Mouse (Mus musculus) neural tube, embryonic 15.5 days (tissue): Measurements from ENCODE around the gene Zbed4. TPM values are rescaled to one million over a fixed set of nuclear protein-coding genes. Genes with fewer than 3 reads are reported as not detected.

Source experiments
- ATAC-seq: fragments of 200-750 bp; cut with Nextera tagmentation; 2 replicates; pipeline ENCODE4 v1.8.0; 2017; ENCODE audit warnings: mild to moderate bottlenecking, moderate TSS enrichment, moderate library complexity; ENCODE audit not compliant: low FRiP score
- H3K27ac ChIP-seq: fragments of 300-500 bp; sonication (generic); replicated peaks from 2 replicates; pipeline ENCODE4 v1.5.1; 2015; ENCODE audit warnings: mild to moderate bottlenecking, inconsistent platforms
- H3K27me3 ChIP-seq: fragments of 300-500 bp; sonication (generic); replicated peaks from 2 replicates; pipeline ENCODE4 v1.6.1; 2015; ENCODE audit warnings: inconsistent platforms
- H3K36me3 ChIP-seq: fragments of 300-500 bp; sonication (generic); 2 replicates; pipeline ENCODE4 v1.6.1; 2015; ENCODE audit warnings: inconsistent platforms
- H3K4me1 ChIP-seq: fragments of 300-500 bp; sonication (generic); 2 replicates; pipeline ENCODE4 v1.6.1; 2015; ENCODE audit warnings: inconsistent platforms
- H3K4me2 ChIP-seq: fragments of 300-500 bp; sonication (generic); 2 replicates; pipeline ENCODE4 v1.6.1; 2015; ENCODE audit warnings: inconsistent platforms, mild to moderate bottlenecking, moderate library complexity
- H3K4me3 ChIP-seq: fragments of 300-500 bp; sonication (generic); replicated peaks from 2 replicates; pipeline ENCODE4 v1.5.1; 2015; ENCODE audit warnings: mild to moderate bottlenecking, inconsistent platforms
- H3K9ac ChIP-seq: fragments of 300-500 bp; sonication (generic); replicated peaks from 2 replicates; pipeline ENCODE4 v1.6.1; 2015; ENCODE audit warnings: mild to moderate bottlenecking, inconsistent platforms
- H3K9me3 ChIP-seq: fragments of 300-500 bp; sonication (generic); replicated peaks from 2 replicates; pipeline ENCODE4 v1.6.1; 2016; ENCODE audit warnings: inconsistent platforms
- whole genome bisulfite sequencing: fragments of 180-500 bp; shearing (Covaris S2); methylation state at CpG from one replicate; pipeline ENCODE4 v1.1.7; 2015; ENCODE audit warnings: mixed read lengths; 5-methylcytosine and 5-hydroxymethylcytosine counted together
- polyA plus RNA-seq: library from polyadenylated mRNA; unstranded; fragments of >200 nt; fragmentation: Nextera tagmentation; extraction: Ambion mirVana; gene quantifications from 2 replicates; pipeline ENCODE4 v1.2.1, GENCODE M21; 2015

The Zbed4 gene
- polyA plus RNA-seq, 1 experiment from 2014 or later = 12.0 TPM

DNA sequence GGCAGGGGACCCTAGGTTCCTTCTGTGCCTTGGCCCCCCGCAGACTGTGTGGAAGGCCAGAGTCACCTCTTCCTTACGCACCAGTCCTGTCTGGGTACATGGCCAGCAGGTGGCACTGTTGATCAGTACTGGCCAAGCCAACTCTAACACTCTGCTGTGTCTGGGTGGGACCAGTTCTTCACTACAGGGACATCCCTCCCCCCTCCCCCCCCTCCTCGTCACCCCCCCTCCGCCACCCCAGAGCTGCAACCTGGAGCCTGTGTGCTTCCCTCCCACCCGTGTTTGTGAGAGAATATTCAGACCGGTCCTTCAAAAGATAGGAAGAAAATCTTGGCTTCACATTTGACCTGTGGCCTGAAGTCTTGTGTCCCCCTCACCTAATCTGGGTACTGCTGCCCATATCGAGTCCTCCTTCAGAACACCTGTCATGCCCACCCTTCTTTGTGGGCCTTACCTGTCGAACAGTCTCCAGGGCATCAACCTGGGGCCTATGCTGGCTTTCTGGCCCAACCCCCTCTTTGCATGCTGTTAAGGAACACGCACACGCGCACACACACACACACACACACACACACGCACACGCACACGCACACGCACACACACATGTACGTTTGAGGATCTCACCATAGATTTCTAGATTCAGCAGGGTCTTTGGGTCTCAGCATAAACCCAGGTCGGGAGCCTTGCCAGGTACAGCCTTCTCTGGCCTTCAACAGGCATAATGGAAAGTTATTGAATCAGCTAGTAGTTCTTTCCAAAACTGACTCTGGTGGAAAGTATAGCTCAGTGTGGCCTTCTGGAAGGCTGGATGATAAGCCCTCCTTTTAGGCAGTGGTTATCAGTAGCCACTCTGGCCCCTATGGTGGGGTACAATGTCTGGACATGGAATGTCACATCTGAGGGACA is 77.6 kb downstream of the Zbed4 start:
- Histone ChIP-seq H3K27me3 (no peaks in the 10 kb centered on the region), H3K36me3 (peaks cover 25% of the 10 kb centered on the region), H3K27ac (no peak overlapping the region), H3K4me1 (peaks cover 5% of the 10 kb centered on the region; the same call in 1 of the 2 replicates), H3K4me3 (no peak overlapping the region), H3K9ac (no peak overlapping the region), H3K9me3 (no peaks in the 10 kb centered on the region), H3K4me2 (no peak overlapping the region)
- 55% methylated on average over 17 of the region's 17 CpGs for WGBS
- peak; percentile 88 for ATAC-seq

DNA sequence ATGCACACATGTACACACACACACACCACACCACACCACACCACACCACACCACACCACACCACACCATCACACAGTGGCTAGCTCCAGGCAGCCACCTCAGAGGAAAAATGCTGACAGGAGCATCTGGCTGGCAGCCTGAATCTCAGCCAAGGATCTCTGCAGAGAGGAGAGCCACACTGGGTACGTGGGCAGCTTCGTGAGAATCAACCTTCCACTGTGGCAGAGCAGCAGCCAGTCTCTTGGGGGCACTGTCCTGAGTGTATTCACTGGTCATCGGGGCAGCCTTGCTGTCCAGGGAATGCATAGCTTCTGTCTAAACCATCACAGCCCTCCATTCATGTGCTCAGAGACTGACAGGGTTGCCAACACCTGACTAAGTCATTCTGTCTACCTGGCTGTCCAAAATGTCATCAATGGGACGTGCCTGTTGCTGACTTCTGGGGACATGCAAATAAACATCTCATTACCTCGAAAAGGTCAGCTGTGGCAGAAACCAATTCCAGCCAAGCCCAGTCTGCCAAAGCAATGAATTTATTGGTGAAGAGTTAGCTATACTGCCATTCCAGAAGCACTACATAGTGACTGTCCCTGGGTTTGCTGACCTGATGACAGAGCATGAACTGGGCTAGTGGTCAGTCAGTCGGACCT is 78.5 kb downstream of the Zbed4 start:
- Histone ChIP-seq H3K4me1 (peaks cover 5% of the 10 kb centered on the region; the same call in 1 of the 2 replicates), H3K27ac (no peak overlapping the region), H3K27me3 (no peaks in the 10 kb centered on the region), H3K4me3 (no peak overlapping the region), H3K9me3 (no peaks in the 10 kb centered on the region), H3K9ac (no peak overlapping the region), H3K4me2 (no peak overlapping the region), H3K36me3 (peaks cover 16% of the 10 kb centered on the region)
- ATAC-seq = no peak
- 70% methylated on average over 6 of the region's 6 CpGs for WGBS

DNA sequence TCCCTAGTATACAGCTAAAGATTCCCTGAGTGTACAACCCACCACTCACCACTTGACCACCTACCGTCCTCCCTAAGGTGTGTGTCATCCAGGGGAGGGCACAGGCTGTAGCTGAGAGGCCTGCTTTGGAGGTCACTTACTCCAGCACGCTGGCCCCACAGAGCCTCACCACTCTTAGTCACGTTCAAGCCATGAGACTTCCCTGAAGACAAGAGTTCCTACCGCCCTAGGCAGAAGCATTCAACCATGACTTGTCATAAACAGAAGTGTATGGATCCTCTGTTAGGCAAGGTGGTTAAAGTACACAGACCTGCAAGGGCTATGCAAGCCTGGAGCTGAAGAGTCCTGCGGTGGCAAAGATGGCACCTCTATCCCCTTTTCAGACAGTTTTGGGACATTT is 79.2 kb downstream of the Zbed4 start:
- H3K27ac ChIP-seq = no peak overlapping the region
- H3K36me3 ChIP-seq = peaks cover 9% of the 10 kb centered on the region
- no peak overlapping the region for H3K4me3 ChIP-seq
- ATAC-seq = no peak
- 78% methylated on average over 5 of the region's 5 CpGs for WGBS
- no peaks in the 10 kb centered on the region for H3K9me3 ChIP-seq
- H3K4me1 ChIP-seq = peaks cover 5% of the 10 kb centered on the region; the same call in 1 of the 2 replicates
- H3K4me2 ChIP-seq = no peak overlapping the region
- no peak overlapping the region for H3K9ac ChIP-seq
- H3K27me3 ChIP-seq = no peaks in the 10 kb centered on the region

DNA sequence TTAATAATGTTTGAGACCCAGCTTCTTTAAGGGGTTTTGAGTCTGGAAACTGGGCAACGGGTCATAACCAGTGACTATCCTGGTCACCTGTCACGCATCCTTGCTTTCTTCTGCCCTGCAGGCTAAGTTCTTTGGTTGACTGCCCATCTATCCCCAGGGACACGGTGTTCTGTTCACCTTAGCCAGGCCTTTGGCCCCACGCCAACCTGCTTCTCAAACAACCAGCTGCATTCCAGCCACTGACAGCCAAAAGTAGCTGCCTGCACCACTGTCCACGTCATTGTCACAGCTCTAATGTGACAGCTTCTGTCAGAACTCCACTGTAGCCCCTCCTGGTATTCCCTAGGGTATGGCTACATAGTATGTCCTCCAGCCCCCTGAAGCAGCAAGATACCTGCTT is 80.0 kb downstream of the Zbed4 start:
- Histone ChIP-seq H3K9me3 (no peaks in the 10 kb centered on the region), H3K9ac (no peak overlapping the region), H3K36me3 (peaks cover 4% of the 10 kb centered on the region; the same call in 1 of the 2 replicates), H3K27ac (no peak overlapping the region), H3K4me1 (peaks cover 7% of the 10 kb centered on the region; the same call in 1 of the 2 replicates), H3K4me2 (no peak overlapping the region), H3K27me3 (no peaks in the 10 kb centered on the region), H3K4me3 (no peak overlapping the region)
- WGBS = 72% methylated on average over 5 of the region's 5 CpGs
- no peak for ATAC-seq

DNA sequence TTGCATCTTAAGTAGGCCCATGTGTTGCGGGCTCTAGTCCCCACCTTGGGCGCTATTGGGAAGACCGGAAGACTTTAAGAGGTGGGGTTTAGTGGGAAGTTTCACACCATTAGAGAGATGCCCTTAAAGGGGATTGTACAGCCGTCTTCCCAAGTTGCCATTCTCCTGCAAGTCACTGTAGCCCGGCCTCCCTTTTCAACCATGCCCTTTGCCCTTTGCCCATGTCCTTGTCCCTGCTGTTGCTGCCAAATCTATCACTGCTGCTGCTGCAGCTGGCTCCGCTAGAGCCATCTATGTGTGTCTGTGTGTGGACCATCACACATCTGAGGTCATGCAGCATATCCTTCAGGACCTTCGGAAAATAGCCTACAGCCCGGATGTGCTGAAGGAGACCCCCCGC is 81.1 kb downstream of the Zbed4 start:
- Histone ChIP-seq H3K36me3 (no peaks in the 10 kb centered on the region), H3K27me3 (no peaks in the 10 kb centered on the region), H3K9ac (no peak overlapping the region), H3K4me3 (no peak overlapping the region), H3K4me1 (peaks cover 16% of the 10 kb centered on the region), H3K9me3 (no peaks in the 10 kb centered on the region), H3K27ac (no peak overlapping the region), H3K4me2 (no peak overlapping the region)
- WGBS = 82% methylated on average over 9 of the region's 9 CpGs
- no peak for ATAC-seq

Other genes with a start within 250 kb of the Zbed4 start
- gene Zdhhc25, start 151.4 kb upstream of the Zbed4 start, polyA plus RNA-seq = not detected in 2 replicates
- gene Brd1, start 17.4 kb upstream of the Zbed4 start, polyA plus RNA-seq = 14.2 and 15.1 TPM in 2 replicates
- 8.3 and 9.4 TPM in 2 replicates for gene Alg12, start 67.7 kb downstream of the Zbed4 start, polyA plus RNA-seq
- 63.8 and 71.3 TPM in 2 replicates for gene Creld2, start 68.0 kb downstream of the Zbed4 start, polyA plus RNA-seq
- gene Pim3, start 110.5 kb downstream of the Zbed4 start, polyA plus RNA-seq = 66.8 and 78.7 TPM in 2 replicates
- 0.13 and 0.17 TPM in 2 replicates for gene Ttll8, start 202.8 kb downstream of the Zbed4 start, polyA plus RNA-seq
- gene Mlc1, start 227.3 kb downstream of the Zbed4 start, polyA plus RNA-seq = 20.4 and 21.4 TPM in 2 replicates
- not detected in 2 replicates for gene Mov10l1, start 231.2 kb downstream of the Zbed4 start, polyA plus RNA-seq